16 mouse cellular contexts compared by ENCODE assay signal in the genomic region with DNA sequence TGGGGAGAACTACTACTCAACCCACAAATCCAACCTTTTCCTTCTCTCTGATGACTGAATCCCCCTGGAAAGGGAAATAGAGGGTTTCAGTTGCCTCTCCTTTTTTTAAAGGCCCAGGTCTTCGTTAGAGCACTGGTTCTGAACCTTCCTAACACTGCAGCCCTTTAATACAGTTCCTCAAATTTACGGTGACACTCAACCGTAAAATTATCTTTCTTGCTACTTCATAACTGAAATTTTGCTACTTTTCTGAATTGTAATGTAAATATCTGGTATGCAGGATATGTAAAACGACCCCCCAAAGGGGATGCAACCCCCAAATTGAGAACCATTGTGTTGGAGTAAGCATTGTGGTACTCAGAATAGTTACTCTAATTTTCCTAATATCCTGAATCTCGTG. TPM values are rescaled to one million over a fixed set of nuclear protein-coding genes. Genes with fewer than 3 reads are reported as not detected.
DNase-seq lines count a peak whose midpoint lies in the region; TF ChIP-seq lines count a peak whose summit lies in the region.
"Had no signal": no experiment of that assay in that cellular context is flagged by ENCODE, and none has a peak within 500 bp of the region (broad histone marks: within the 10 kb centered on the region; RNA-seq: fewer than 3 reads in every experiment).

No protein-coding gene starts in this region.

- no peak for TF ChIP-seq CTCF in MEL (IDR thresholded peaks at IDR 0.05 in 2 of 3, conservative IDR thresholded peaks at IDR 0.05 in 1 of 3; ENCODE audit: control insufficient read depth in 1 of 3, insufficient read depth in 1 of 3, low read depth in 2 of 3, low read length in 3 of 3, poor library complexity in 1 of 3, severe bottlenecking in 1 of 3)

- intact Hi-C loops in gastrocnemius, postnatal 36 days (cut with DNase I), result no loop called here

- H3K79me2 ChIP-seq in MEL (ENCODE audit: control insufficient read depth, insufficient read depth, low read length, poor library complexity), result no peaks in the 10 kb centered on the region

- H3K36me3 ChIP-seq in MEL (ENCODE audit: control insufficient read depth in 1 of 2, insufficient read depth in 2 of 2, low read length in 2 of 2), result peaks cover 0 to 6% of the 10 kb centered on the region in 2 experiments; a peak in 2 of 4 replicates
- H3K36me3 ChIP-seq: G1E had no signal

- no peaks in the 10 kb centered on the region for H3K27me3 ChIP-seq in MEL (ENCODE audit: control insufficient read depth in 1 of 2, insufficient read depth in 2 of 2, low read length in 2 of 2)
- H3K27me3 ChIP-seq: CH12.LX had no signal

- peak; percentile 52 for DNase-seq in MEL (ENCODE audit: low read depth, low spot score)
- no peak for DNase-seq in gastrocnemius, postnatal 36 days
- DNase-seq: adrenal gland, adult 2 months; adrenal gland, adult 8-10 months; adrenal gland, postnatal 10 days; adrenal gland, postnatal 14 days; adrenal gland, postnatal 25 days; adrenal gland, postnatal 36 days; B cell, adult 2 months; cerebellum, adult 11 months; cerebellum, adult 11-12 months; cerebellum, adult 18-20 months; cerebellum, adult 2 months; cerebellum, adult 8-10 months had no signal

- no peak for TF ChIP-seq RAD21 in MEL (IDR thresholded peaks at IDR 0.05; ENCODE audit: low read depth, low read length)

- peak overlapping the region in 1 of 2 experiments; percentile 56; a peak in 2 of 4 replicates for H3K4me3 ChIP-seq in MEL (ENCODE audit: control insufficient read depth in 1 of 2, insufficient read depth in 1 of 2, low read depth in 2 of 2, low read length in 2 of 2)

- peaks cover 3 to 4% of the 10 kb centered on the region in 2 experiments; a peak in 2 of 4 replicates for H3K4me1 ChIP-seq in MEL (ENCODE audit: control insufficient read depth in 1 of 2, insufficient read depth in 2 of 2, low read length in 2 of 2)

- no peak for TF ChIP-seq POLR2A in MEL (IDR thresholded peaks at IDR 0.05; ENCODE audit: control insufficient read depth in 1 of 2, insufficient read depth in 1 of 2, low read depth in 1 of 2, low read length in 2 of 2, poor library complexity in 1 of 2)

- H3K9me3 ChIP-seq in MEL (replicated peaks; ENCODE audit: insufficient read depth, low read length), result no peaks in the 10 kb centered on the region
- H3K9me3 ChIP-seq: G1E had no signal

- TF ChIP-seq EP300 in MEL (IDR thresholded peaks at IDR 0.05; ENCODE audit: low read depth in 1 of 2, low read length in 2 of 2), result peak in 1 of 2 experiments; percentile 60; a peak in 3 of 4 replicates

- peak overlapping the region; percentile 56 for H3K9ac ChIP-seq in MEL (ENCODE audit: control insufficient read depth, low read depth, low read length, poor library complexity, severe bottlenecking)

- H3K27ac ChIP-seq in MEL (ENCODE audit: control insufficient read depth, low read depth, low read length), result peak overlapping the region; percentile 74

TF ChIP-seq in MEL, 35 proteins besides CTCF, POLR2A, EP300 and RAD21:
- TF ChIP-seq MAZ (IDR thresholded peaks at IDR 0.05; ENCODE audit: low read depth, low read length), result no peak
- TF ChIP-seq TCF12 (IDR thresholded peaks at IDR 0.05; ENCODE audit: low read depth, low read length), result no peak
- 0 out of 2 replicates have a peak, but pooled peaks have one; percentile 16 for TF ChIP-seq SIN3A (IDR thresholded peaks at IDR 0.05; ENCODE audit: low read length)
- TF ChIP-seq MYB (IDR thresholded peaks at IDR 0.05; ENCODE audit: low read depth, low read length), result peak; percentile 72

RNA-seq across cellular contexts. Expression of a gene that starts 49.5 kb away (rescaled TPM):
- total RNA-seq in MEL (2012; rRNA removed), result 9.1 and 11.1 TPM in 2 replicates
- polyA plus RNA-seq in MEL (2012; ENCODE audit: insufficient read depth in 1 of 2, insufficient read length in 2 of 2, low read depth in 1 of 2, low replicate concordance in 2 of 2, missing spikeins in 1 of 2), result 1 to 10 TPM in 1 of 2 experiments, not detected in 1; 8.8 TPM
- 1 to 10 TPM; 2.9 to 3.1 TPM for total RNA-seq in gastrocnemius, postnatal 36 days (2021)
- total RNA-seq: G1E had no signal
- polyA plus RNA-seq: G1E had no signal
